Comparison of ENCODE assay signal across 1 mouse cellular context in the genomic region with DNA sequence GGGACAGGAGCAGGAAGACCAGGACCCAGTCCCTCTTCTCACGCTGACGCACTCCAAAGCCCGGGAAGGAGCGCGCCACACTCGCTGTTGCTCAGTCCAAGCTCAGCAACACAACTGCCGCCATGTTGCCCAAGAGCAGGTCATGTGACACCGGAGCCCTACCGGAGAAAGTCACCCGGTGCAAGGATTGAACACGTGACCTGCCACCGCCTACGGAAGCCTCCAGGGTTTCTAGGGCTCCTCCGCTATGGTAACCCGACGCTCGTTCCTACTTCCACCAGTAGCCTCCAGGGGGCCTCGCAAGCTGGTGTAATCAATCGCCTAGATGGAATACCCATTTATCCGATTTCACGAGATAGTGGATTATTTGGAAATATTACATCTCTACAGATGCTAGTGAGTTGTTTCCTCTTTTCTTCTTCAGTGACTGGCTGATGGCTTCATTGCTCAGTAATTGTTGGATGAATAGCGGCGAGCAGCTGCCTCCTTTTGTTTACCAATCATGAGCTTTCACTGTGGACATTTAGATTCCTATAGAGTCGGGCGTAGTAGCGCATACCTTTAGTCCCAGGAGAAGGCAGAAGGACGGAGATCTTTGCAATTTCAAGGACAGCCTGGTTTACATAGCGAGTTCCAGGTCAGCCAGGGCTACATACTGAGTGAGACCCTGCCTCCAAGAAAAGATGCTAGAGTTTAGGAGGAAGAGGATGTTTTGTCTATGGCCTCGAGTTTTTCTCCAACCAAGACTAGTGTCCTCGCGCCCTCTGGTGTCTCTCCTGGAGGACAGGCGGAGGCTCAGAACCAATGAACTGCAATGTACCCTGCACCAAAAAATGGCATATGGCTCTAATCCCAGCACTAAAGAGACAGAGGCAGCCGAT.
A peak's percentile ranks its signal among the peaks of the same experiment; 100 is the strongest.
TF ChIP-seq lines count a peak whose summit lies in the region.

A gene (minus strand): TSS at position 173 of the 881 bp plus-strand sequence.

TF ChIP-seq in MEL, 35 proteins besides CTCF, POLR2A, EP300 and RAD21 (continued from another document):
- TF ChIP-seq KAT2A (conservative IDR thresholded peaks at IDR 0.05; ENCODE audit: low read depth, low read length) (no peak; the same call in 1 of the 2 replicates), CHD2 (IDR thresholded peaks at IDR 0.05; ENCODE audit: low read length) (no peak), USF1 (IDR thresholded peaks at IDR 0.05; ENCODE audit: low read depth, low read length) (peak; percentile 100), POLR2AphosphoS2 (IDR thresholded peaks at IDR 0.05; ENCODE audit: low read length) (no peak; the same call in 1 of the 2 replicates), SIN3A (IDR thresholded peaks at IDR 0.05; ENCODE audit: low read length) (peak; percentile 99), ETS1 (IDR thresholded peaks at IDR 0.05; ENCODE audit: low read depth, low read length) (peak; percentile 74), JUND (IDR thresholded peaks at IDR 0.05; ENCODE audit: low read depth, low read length) (0 out of 2 replicates have a peak, but pooled peaks have one; percentile 48), GATA1 (IDR thresholded peaks at IDR 0.05; ENCODE audit: low read depth, low read length) (no peak), BHLHE40 (IDR thresholded peaks at IDR 0.05; ENCODE audit: borderline replicate concordance, low read depth, low read length) (peak; percentile 77; the same call in 1 of the 2 replicates), MAZ (IDR thresholded peaks at IDR 0.05; ENCODE audit: low read depth, low read length) (peak; percentile 48; the same call in 1 of the 2 replicates), POLR2AphosphoS5 (IDR thresholded peaks at IDR 0.05; ENCODE audit: borderline replicate concordance, low read depth, low read length) (no peak; the same call in 1 of the 2 replicates), MEF2A (IDR thresholded peaks at IDR 0.05; ENCODE audit: extremely low read depth, insufficient replicate concordance, low read depth, low read length, poor library complexity, severe bottlenecking) (no peak), ZMIZ1 (IDR thresholded peaks at IDR 0.05; ENCODE audit: low read depth, low read length) (peak; percentile 72), MAX (IDR thresholded peaks at IDR 0.05; ENCODE audit: low read length) (peak; percentile 100), GABPA (IDR thresholded peaks at IDR 0.05; ENCODE audit: low read depth, low read length) (no peak), ZKSCAN1 (IDR thresholded peaks at IDR 0.05; ENCODE audit: low read depth, low read length) (no peak), ZNF384 (IDR thresholded peaks at IDR 0.05; ENCODE audit: low read depth, low read length) (peak; percentile 22; the same call in 1 of the 2 replicates)
